Mouse (Mus musculus) heart, adult 11 months (tissue): ENCODE results near the gene Lrrc52.

Source experiments
- DNase-seq: peaks from one replicate; pipeline ENCODE4 v3.0.0; 2022

The Lrrc52 gene

GRCm38 (mm10) chr1:167466765-167467426, at the start of gene Lrrc52:
Gene Lrrc52 (minus strand): TSS chr1:167466780.
- peak; percentile 99 for DNase-seq

- peak; percentile 75 for DNase-seq
Measured at GRCm38 (mm10) chr1:167511621-167512020, 45.0 kb upstream of the Lrrc52 start.

GRCm38 (mm10) chr1:167506048-167506447, 39.5 kb upstream of the Lrrc52 start:
- peak; percentile 31 for DNase-seq

GRCm38 (mm10) chr1:167505427-167505826, 38.8 kb upstream of the Lrrc52 start:
- peak; percentile 74 for DNase-seq

GRCm38 (mm10) chr1:167499097-167499850, 32.7 kb upstream of the Lrrc52 start:
- DNase-seq: peak; percentile 59

- DNase-seq: no peak
Measured at GRCm38 (mm10) chr1:167497991-167498390, 31.4 kb upstream of the Lrrc52 start.

GRCm38 (mm10) chr1:167497560-167497959, 31.0 kb upstream of the Lrrc52 start:
- peak; percentile 55 for DNase-seq

- no peak for DNase-seq
Measured at GRCm38 (mm10) chr1:167491501-167491900, 24.9 kb upstream of the Lrrc52 start.

- no peak for DNase-seq
Measured at GRCm38 (mm10) chr1:167487933-167488332, 21.4 kb upstream of the Lrrc52 start.

GRCm38 (mm10) chr1:167486959-167487680, 20.5 kb upstream of the Lrrc52 start:
- peak; percentile 63 for DNase-seq

- peak; percentile 87 for DNase-seq
Measured at GRCm38 (mm10) chr1:167482863-167483262, 16.3 kb upstream of the Lrrc52 start.

- DNase-seq: peak; percentile 75
Measured at GRCm38 (mm10) chr1:167473585-167473984, 7.0 kb upstream of the Lrrc52 start.

- DNase-seq: no peak
Measured at GRCm38 (mm10) chr1:167467916-167468315, 1.3 kb upstream of the Lrrc52 start.

GRCm38 (mm10) chr1:167457311-167457710, 9.3 kb downstream of the Lrrc52 start:
- peak; percentile 51 for DNase-seq

- no peak for DNase-seq
Measured at GRCm38 (mm10) chr1:167453048-167453447, 13.5 kb downstream of the Lrrc52 start.

GRCm38 (mm10) chr1:167452456-167452855, 14.1 kb downstream of the Lrrc52 start:
- DNase-seq: peak; percentile 61

GRCm38 (mm10) chr1:167448598-167448997, 18.0 kb downstream of the Lrrc52 start:
- DNase-seq: peak; percentile 77

- peak; percentile 84 for DNase-seq
Measured at GRCm38 (mm10) chr1:167448088-167448487, 18.5 kb downstream of the Lrrc52 start.

GRCm38 (mm10) chr1:167446516-167446915, 20.1 kb downstream of the Lrrc52 start:
- peak; percentile 74 for DNase-seq

GRCm38 (mm10) chr1:167445167-167445566, 21.4 kb downstream of the Lrrc52 start:
- DNase-seq: peak; percentile 23

GRCm38 (mm10) chr1:167438231-167438885, 28.2 kb downstream of the Lrrc52 start:
- DNase-seq: no peak

- peak; percentile 39 for DNase-seq
Measured at GRCm38 (mm10) chr1:167437091-167437490, 29.5 kb downstream of the Lrrc52 start.
